In genomic region chr6:41637393-41637792, GRCm38 (mm10) we compare ENCODE assay signal across 27 mouse cellular contexts. TPM values are rescaled to one million over a fixed set of nuclear protein-coding genes. Genes with fewer than 3 reads are reported as not detected.
DNase-seq lines count a peak whose midpoint lies in the region; ATAC-seq lines count a peak whose summit lies in the region.
"Had no signal": no experiment of that assay in that cellular context is flagged by ENCODE, and none has a peak within 500 bp of the region (broad histone marks: within the 10 kb centered on the region; RNA-seq: fewer than 3 reads in every experiment).

No protein-coding gene starts in this region.

- WGBS in embryonic facial prominence, embryonic 14.5 days, result 6% methylated on average over 1 of the region's 1 CpGs
- 22% methylated on average over 1 of the region's 1 CpGs for WGBS in embryonic facial prominence, embryonic 10.5 days
- 33% methylated on average over 1 of the region's 1 CpGs for WGBS in midbrain, embryonic 11.5 days
- 29% methylated on average over 1 of the region's 1 CpGs for WGBS in midbrain, embryonic 10.5 days
- 15% methylated on average over 1 of the region's 1 CpGs for WGBS in midbrain, embryonic 14.5 days

- DNase-seq in embryonic facial prominence, embryonic 14.5 days (ENCODE audit: low spot score), result peak; percentile 10
- DNase-seq in embryonic facial prominence, embryonic 10.5 days (ENCODE audit: low spot score), result no peak
- DNase-seq in midbrain, embryonic 11.5 days (ENCODE audit: low spot score, missing footprints), result peak; percentile 44
- no peak for DNase-seq in midbrain, embryonic 10.5 days (ENCODE audit: low spot score)
- peak; percentile 63 for DNase-seq in midbrain, embryonic 14.5 days
- no peak for DNase-seq in adrenal gland, postnatal 4 days (ENCODE audit: low spot score in 2 of 2)
- no peak for DNase-seq in B cell, adult 2 months
- DNase-seq: adrenal gland, postnatal 14 days; cerebellum, adult 9-10 months; gastrocnemius, postnatal 36 days; kidney, adult 11 months; kidney, postnatal 4 days; lung, embryonic 14.5 days; right cerebral cortex, adult 18-20 months; thymus, adult 18-20 months; thymus, postnatal 36 days had no signal

- no peaks in the 10 kb centered on the region for H3K27me3 ChIP-seq in embryonic facial prominence, embryonic 14.5 days (replicated peaks; ENCODE audit: control insufficient read depth, insufficient read depth, low read length)
- H3K27me3 ChIP-seq in embryonic facial prominence, embryonic 10.5 days (replicated peaks; ENCODE audit: low read depth, poor library complexity, severe bottlenecking), result no peaks in the 10 kb centered on the region
- H3K27me3 ChIP-seq in midbrain, embryonic 11.5 days (ENCODE audit: control insufficient read depth, insufficient read depth, low read length), result no peaks in the 10 kb centered on the region
- H3K27me3 ChIP-seq in midbrain, embryonic 10.5 days (ENCODE audit: low read depth, poor library complexity, severe bottlenecking), result no peaks in the 10 kb centered on the region
- no peaks in the 10 kb centered on the region for H3K27me3 ChIP-seq in midbrain, embryonic 14.5 days (ENCODE audit: control insufficient read depth, insufficient read depth, low read length)
- H3K27me3 ChIP-seq: kidney, embryonic 15.5 days; neural tube, embryonic 12.5 days; stomach, embryonic 15.5 days had no signal

- no peak overlapping the region for H3K9ac ChIP-seq in embryonic facial prominence, embryonic 14.5 days (ENCODE audit: low read depth, low read length)
- H3K9ac ChIP-seq in midbrain, embryonic 11.5 days (ENCODE audit: low read length), result no peak overlapping the region
- no peak overlapping the region for H3K9ac ChIP-seq in midbrain, embryonic 14.5 days (replicated peaks; ENCODE audit: low read length)
- H3K9ac ChIP-seq: kidney, embryonic 15.5 days; liver, embryonic 14.5 days; lung, embryonic 14.5 days; neural tube, embryonic 12.5 days; stomach, embryonic 15.5 days had no signal

- H3K4me3 ChIP-seq in embryonic facial prominence, embryonic 14.5 days (ENCODE audit: low read depth, low read length), result no peak overlapping the region
- H3K4me3 ChIP-seq in embryonic facial prominence, embryonic 10.5 days, result no peak overlapping the region
- no peak overlapping the region for H3K4me3 ChIP-seq in midbrain, embryonic 11.5 days (ENCODE audit: low read depth, low read length)
- no peak overlapping the region for H3K4me3 ChIP-seq in midbrain, embryonic 10.5 days
- H3K4me3 ChIP-seq in midbrain, embryonic 14.5 days (replicated peaks; ENCODE audit: low read depth, low read length), result no peak overlapping the region
- H3K4me3 ChIP-seq: kidney, embryonic 15.5 days; neural tube, embryonic 12.5 days; stomach, embryonic 15.5 days had no signal

- H3K9me3 ChIP-seq in embryonic facial prominence, embryonic 14.5 days (ENCODE audit: control insufficient read depth, low read length), result no peaks in the 10 kb centered on the region
- no peaks in the 10 kb centered on the region for H3K9me3 ChIP-seq in embryonic facial prominence, embryonic 10.5 days
- H3K9me3 ChIP-seq in midbrain, embryonic 11.5 days (ENCODE audit: control insufficient read depth, low read length), result no peaks in the 10 kb centered on the region
- no peaks in the 10 kb centered on the region for H3K9me3 ChIP-seq in midbrain, embryonic 10.5 days (replicated peaks)
- H3K9me3 ChIP-seq in midbrain, embryonic 14.5 days (ENCODE audit: control insufficient read depth, low read length), result no peaks in the 10 kb centered on the region
- H3K9me3 ChIP-seq: kidney, embryonic 15.5 days; neural tube, embryonic 12.5 days; stomach, embryonic 15.5 days had no signal

- H3K36me3 ChIP-seq in embryonic facial prominence, embryonic 14.5 days (ENCODE audit: control insufficient read depth, insufficient read depth, low read length), result no peaks in the 10 kb centered on the region
- H3K36me3 ChIP-seq in embryonic facial prominence, embryonic 10.5 days (replicated peaks), result no peaks in the 10 kb centered on the region
- H3K36me3 ChIP-seq in midbrain, embryonic 11.5 days (ENCODE audit: control insufficient read depth, insufficient read depth, low read length), result no peaks in the 10 kb centered on the region
- H3K36me3 ChIP-seq in midbrain, embryonic 10.5 days, result no peaks in the 10 kb centered on the region
- no peaks in the 10 kb centered on the region for H3K36me3 ChIP-seq in midbrain, embryonic 14.5 days (ENCODE audit: control insufficient read depth, insufficient read depth, low read length)
- H3K36me3 ChIP-seq: kidney, embryonic 15.5 days; neural tube, embryonic 12.5 days; stomach, embryonic 15.5 days had no signal

- H3K27ac ChIP-seq in embryonic facial prominence, embryonic 14.5 days (replicated peaks; ENCODE audit: low read depth, low read length), result no peak overlapping the region
- no peak overlapping the region for H3K27ac ChIP-seq in embryonic facial prominence, embryonic 10.5 days (replicated peaks)
- H3K27ac ChIP-seq in midbrain, embryonic 11.5 days (ENCODE audit: low read depth, low read length), result no peak overlapping the region
- H3K27ac ChIP-seq in midbrain, embryonic 10.5 days (replicated peaks), result no peak overlapping the region
- no peak overlapping the region for H3K27ac ChIP-seq in midbrain, embryonic 14.5 days (replicated peaks; ENCODE audit: low read depth, low read length)
- H3K27ac ChIP-seq: kidney, embryonic 15.5 days; liver, embryonic 14.5 days; neural tube, embryonic 12.5 days; stomach, embryonic 15.5 days had no signal

- H3K4me1 ChIP-seq in embryonic facial prominence, embryonic 14.5 days (ENCODE audit: control insufficient read depth, insufficient read depth, low read length), result no peaks in the 10 kb centered on the region
- H3K4me1 ChIP-seq in embryonic facial prominence, embryonic 10.5 days, result peaks cover 3% of the 10 kb centered on the region; the same call in 1 of the 2 replicates
- no peaks in the 10 kb centered on the region for H3K4me1 ChIP-seq in midbrain, embryonic 11.5 days (ENCODE audit: control insufficient read depth, insufficient read depth, low read length)
- H3K4me1 ChIP-seq in midbrain, embryonic 10.5 days, result no peaks in the 10 kb centered on the region
- H3K4me1 ChIP-seq in midbrain, embryonic 14.5 days (ENCODE audit: control insufficient read depth, insufficient read depth, low read length), result no peaks in the 10 kb centered on the region
- H3K4me1 ChIP-seq: kidney, embryonic 15.5 days; neural tube, embryonic 12.5 days; stomach, embryonic 15.5 days had no signal

- H3K4me2 ChIP-seq in embryonic facial prominence, embryonic 14.5 days (ENCODE audit: low read depth, low read length), result no peak overlapping the region
- H3K4me2 ChIP-seq in midbrain, embryonic 11.5 days, result no peak overlapping the region
- no peak overlapping the region for H3K4me2 ChIP-seq in midbrain, embryonic 14.5 days (ENCODE audit: low read length)
- H3K4me2 ChIP-seq: kidney, embryonic 15.5 days; lung, embryonic 14.5 days; neural tube, embryonic 12.5 days; stomach, embryonic 15.5 days had no signal

- ATAC-seq in embryonic facial prominence, embryonic 14.5 days (ENCODE audit: low read depth), result 0 out of 2 replicates have a peak, but pooled peaks have one; percentile 30
- ATAC-seq in midbrain, embryonic 11.5 days (ENCODE audit: low FRiP score), result peak; percentile 30; the same call in 1 of the 2 replicates
- ATAC-seq in midbrain, embryonic 14.5 days (ENCODE audit: low FRiP score, low TSS enrichment), result peak; percentile 44; the same call in 1 of the 2 replicates

RNA-seq across cellular contexts. Expression of gene Trpv6, which starts 1.2 kb away (rescaled TPM):
- polyA plus RNA-seq in embryonic facial prominence, embryonic 14.5 days (2014; fragmentation: Nextera tagmentation; extraction: Ambion mirVana), result 0.67 and 0.69 TPM in 2 replicates
- polyA plus RNA-seq in embryonic facial prominence, embryonic 10.5 days (2016; fragmentation: Nextera tagmentation; extraction: Ambion mirVana), result 0.36 and 0.45 TPM in 2 replicates
- 0.26 and 0.27 TPM in 2 replicates for polyA plus RNA-seq in midbrain, embryonic 11.5 days (2014; fragmentation: Nextera tagmentation; extraction: Ambion mirVana)
- 0.10 and 0.27 TPM in 2 replicates for polyA plus RNA-seq in midbrain, embryonic 10.5 days (2016; fragmentation: Nextera tagmentation; extraction: Ambion mirVana)
- polyA plus RNA-seq in midbrain, embryonic 14.5 days (2014; fragmentation: Nextera tagmentation; extraction: Ambion mirVana), result 1.2 and 1.7 TPM in 2 replicates
- total RNA-seq in adrenal gland, postnatal 4 days (2021), result 1 to 10 TPM in 1 of 2 experiments, not detected in 1; 1.4 TPM
- total RNA-seq: adrenal gland, postnatal 14 days; gastrocnemius, adult 18-20 months; gastrocnemius, postnatal 36 days; heart, adult 8-10 months; heart, postnatal 25 days; megakaryocyte, adult 5-6 weeks had no signal
- polyA plus RNA-seq: heart, embryonic 14.5 days had no signal

RNA-seq across cellular contexts. Expression of gene Ephb6, which starts 32.1 kb away (rescaled TPM):
- polyA plus RNA-seq in embryonic facial prominence, embryonic 14.5 days (2014; fragmentation: Nextera tagmentation; extraction: Ambion mirVana), result 13.8 and 15.4 TPM in 2 replicates
- 16.8 and 18.3 TPM in 2 replicates for polyA plus RNA-seq in embryonic facial prominence, embryonic 10.5 days (2016; fragmentation: Nextera tagmentation; extraction: Ambion mirVana)
- polyA plus RNA-seq in midbrain, embryonic 11.5 days (2014; fragmentation: Nextera tagmentation; extraction: Ambion mirVana), result 9.9 and 10.7 TPM in 2 replicates
- 13.9 and 17.0 TPM in 2 replicates for polyA plus RNA-seq in midbrain, embryonic 10.5 days (2016; fragmentation: Nextera tagmentation; extraction: Ambion mirVana)
- polyA plus RNA-seq in midbrain, embryonic 14.5 days (2014; fragmentation: Nextera tagmentation; extraction: Ambion mirVana), result 36.3 and 38.5 TPM in 2 replicates
- 10 to 100 TPM; 27.5 to 28.7 TPM for total RNA-seq in adrenal gland, postnatal 4 days (2021)

RNA-seq across cellular contexts. Expression of gene Trpv5, which starts 43.2 kb away (rescaled TPM):
- not detected in 2 replicates for polyA plus RNA-seq in embryonic facial prominence, embryonic 14.5 days (2014; fragmentation: Nextera tagmentation; extraction: Ambion mirVana)
- polyA plus RNA-seq in embryonic facial prominence, embryonic 10.5 days (2016; fragmentation: Nextera tagmentation; extraction: Ambion mirVana), result not detected in 2 replicates
- not detected in 2 replicates for polyA plus RNA-seq in midbrain, embryonic 11.5 days (2014; fragmentation: Nextera tagmentation; extraction: Ambion mirVana)
- not detected in 2 replicates for polyA plus RNA-seq in midbrain, embryonic 10.5 days (2016; fragmentation: Nextera tagmentation; extraction: Ambion mirVana)
- not detected in 2 replicates for polyA plus RNA-seq in midbrain, embryonic 14.5 days (2014; fragmentation: Nextera tagmentation; extraction: Ambion mirVana)
- 1 to 10 TPM in 1 of 2 experiments, not detected in 1; 1.2 TPM for total RNA-seq in adrenal gland, postnatal 4 days (2021)
- total RNA-seq: adrenal gland, postnatal 14 days; gastrocnemius, adult 18-20 months; gastrocnemius, postnatal 36 days; heart, adult 8-10 months; heart, postnatal 25 days; left cerebral cortex, postnatal 25 days; megakaryocyte, adult 5-6 weeks had no signal
- polyA plus RNA-seq: heart, embryonic 14.5 days; limb, embryonic 14.5 days; lung, embryonic 14.5 days; neural tube, embryonic 12.5 days had no signal

RNA-seq across cellular contexts. Expression of gene Llcfc1, which starts 46.8 kb away (rescaled TPM):
- not detected in 2 replicates for polyA plus RNA-seq in embryonic facial prominence, embryonic 14.5 days (2014; fragmentation: Nextera tagmentation; extraction: Ambion mirVana)
- polyA plus RNA-seq in embryonic facial prominence, embryonic 10.5 days (2016; fragmentation: Nextera tagmentation; extraction: Ambion mirVana), result not detected in 2 replicates
- not detected in 2 replicates for polyA plus RNA-seq in midbrain, embryonic 11.5 days (2014; fragmentation: Nextera tagmentation; extraction: Ambion mirVana)
- polyA plus RNA-seq in midbrain, embryonic 10.5 days (2016; fragmentation: Nextera tagmentation; extraction: Ambion mirVana), result not detected in 2 replicates
- not detected in 2 replicates for polyA plus RNA-seq in midbrain, embryonic 14.5 days (2014; fragmentation: Nextera tagmentation; extraction: Ambion mirVana)
- total RNA-seq in adrenal gland, postnatal 4 days (2021), result not detected
- total RNA-seq: adrenal gland, postnatal 14 days; gastrocnemius, adult 18-20 months; gastrocnemius, postnatal 36 days; heart, adult 8-10 months; heart, postnatal 25 days; left cerebral cortex, postnatal 25 days; megakaryocyte, adult 5-6 weeks had no signal
- polyA plus RNA-seq: heart, embryonic 14.5 days; limb, embryonic 14.5 days; liver, embryonic 14.5 days; lung, embryonic 14.5 days; neural tube, embryonic 12.5 days had no signal

Comparison
In these comparisons a context has a peak if more than half of its experiments do, and no peak if none do; other contexts are left out.
1. DNase-seq: peak in embryonic facial prominence, embryonic 14.5 days (single experiment), midbrain, embryonic 11.5 days (single experiment) and midbrain, embryonic 14.5 days (single experiment); none in embryonic facial prominence, embryonic 10.5 days (single experiment), midbrain, embryonic 10.5 days (single experiment), adrenal gland, postnatal 4 days (0 of 2) and B cell, adult 2 months (0 of 2).
2. Peak in every context shown above with its lines, with median percentiles within 50 percentile points of each other: ATAC-seq.